Mouse (Mus musculus): Measurements from ENCODE around the gene Trim24.

- TF ChIP-seq GATA1 (IDR thresholded peaks at IDR 0.05; ENCODE audit: borderline replicate concordance, low read length) (no peak), FLI1 (IDR thresholded peaks at IDR 0.05; ENCODE audit: low read length) (no peak)
Measured at GRCm38 (mm10) chr6:37872861-37873260, 2.2 kb downstream of the Trim24 start.

Measured in megakaryocyte, embryonic 14.5 days (primary cell).